Mouse (Mus musculus) limb, embryonic 15.5 days (tissue): Measurements from ENCODE around the gene Akap12. TPM values are rescaled to one million over a fixed set of nuclear protein-coding genes. Genes with fewer than 3 reads are reported as not detected.
A peak's percentile ranks its signal among the peaks of the same experiment; 100 is the strongest.

Experiments used
- ATAC-seq: fragments of 200-750 bp; cut with Nextera tagmentation; 2 replicates; pipeline ENCODE4 v1.8.0; 2017; ENCODE audit warnings: low read depth, moderate TSS enrichment; ENCODE audit not compliant: insufficient number of reproducible peaks, low FRiP score, low TSS enrichment
- H3K27ac ChIP-seq: fragments of 300-500 bp; sonication (generic); 2 replicates; pipeline ENCODE4 v1.5.1; 2015; ENCODE audit warnings: moderate library complexity, mild to moderate bottlenecking, inconsistent platforms
- H3K27me3 ChIP-seq: fragments of 300-500 bp; sonication (generic); 2 replicates; pipeline ENCODE4 v1.6.1; 2015; ENCODE audit warnings: inconsistent platforms
- H3K36me3 ChIP-seq: fragments of 300-500 bp; sonication (generic); 2 replicates; pipeline ENCODE4 v1.6.1; 2015; ENCODE audit warnings: inconsistent platforms
- H3K4me1 ChIP-seq: fragments of 300-500 bp; sonication (generic); 2 replicates; pipeline ENCODE4 v1.6.1; 2015; ENCODE audit warnings: inconsistent platforms
- H3K4me2 ChIP-seq: fragments of 300-500 bp; sonication (generic); 2 replicates; pipeline ENCODE4 v1.6.1; 2015; ENCODE audit warnings: mild to moderate bottlenecking, inconsistent platforms
- H3K4me3 ChIP-seq: fragments of 300-500 bp; sonication (generic); 2 replicates; pipeline ENCODE4 v1.5.1; 2015; ENCODE audit warnings: mild to moderate bottlenecking, inconsistent platforms
- H3K9ac ChIP-seq: fragments of 300-500 bp; sonication (generic); 2 replicates; pipeline ENCODE4 v1.6.1; 2015; ENCODE audit warnings: inconsistent platforms
- H3K9me3 ChIP-seq: fragments of 300-500 bp; sonication (generic); 2 replicates; pipeline ENCODE4 v1.6.1; 2016; ENCODE audit warnings: inconsistent platforms
- WGBS: fragments of 180-500 bp; shearing (Covaris S2); methylation state at CpG from one replicate; pipeline ENCODE4 v1.1.7; 2015; 5-methylcytosine and 5-hydroxymethylcytosine counted together
- polyA plus RNA-seq: library from polyadenylated mRNA; unstranded; fragments of >200 nt; fragmentation: Nextera tagmentation; extraction: Ambion mirVana; gene quantifications from 2 replicates; pipeline ENCODE4 v1.2.1, GENCODE M21; 2015

Gene Akap12
- polyA plus RNA-seq, 1 experiment from 2014 or later: 38.1 TPM

DNA sequence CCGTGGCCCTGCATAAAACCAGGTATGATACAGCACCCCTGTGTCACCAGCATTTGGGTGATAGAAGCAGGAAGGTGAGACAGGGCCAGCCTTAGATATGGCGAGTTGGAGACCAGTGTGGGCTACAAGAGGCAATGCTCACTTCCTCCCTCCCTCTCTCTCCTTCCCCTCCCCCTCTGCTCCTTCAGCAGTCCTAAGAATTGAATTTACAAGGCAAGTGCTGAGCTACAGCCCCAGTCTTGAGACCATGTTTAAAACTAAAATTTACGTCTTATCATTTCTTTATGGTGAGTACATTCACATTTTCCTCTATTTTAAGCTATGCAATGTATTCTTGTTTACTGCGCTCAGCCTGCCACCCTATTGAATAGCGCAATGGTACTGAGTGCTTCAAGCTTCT, 5.3 kb upstream of the Akap12 start:
- ATAC-seq: no peak
- no peak overlapping the region for H3K4me3 ChIP-seq

DNA sequence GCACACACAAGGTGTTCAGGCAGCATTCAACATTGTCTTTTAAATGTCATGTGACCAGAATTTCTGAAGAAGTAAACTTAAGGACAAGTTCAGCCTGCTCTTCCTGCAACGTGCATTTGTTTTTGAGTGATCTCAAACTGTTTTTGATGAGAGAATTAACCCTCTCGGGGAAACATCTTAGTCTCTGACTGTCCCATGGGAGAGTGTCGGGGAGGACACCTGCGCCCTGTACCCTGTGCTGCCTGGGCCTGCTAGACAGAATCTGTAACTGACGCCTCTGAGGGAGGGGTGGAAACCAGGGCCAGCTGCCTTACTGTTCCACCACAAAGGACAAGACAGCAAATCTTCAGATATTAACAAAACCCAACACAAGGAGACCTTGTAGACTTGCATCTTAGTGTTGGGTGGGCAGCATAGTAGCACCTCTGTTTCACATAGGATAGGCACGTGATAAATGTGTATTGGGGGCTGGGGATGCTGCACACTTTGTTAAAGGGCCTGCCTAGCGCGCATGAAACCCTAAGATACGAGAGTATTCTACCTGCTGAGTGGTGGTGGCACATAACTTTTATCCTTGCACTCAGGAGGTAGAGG, 4.7 kb upstream of the Akap12 start:
- Histone ChIP-seq H3K27me3 (no peaks in the 10 kb centered on the region), H3K4me2 (no peak overlapping the region), H3K27ac (no peak overlapping the region), H3K4me3 (no peak overlapping the region), H3K36me3 (no peaks in the 10 kb centered on the region), H3K9me3 (no peaks in the 10 kb centered on the region), H3K4me1 (peaks cover 7% of the 10 kb centered on the region), H3K9ac (no peak overlapping the region)
- WGBS: 76% methylated on average over 9 of the region's 9 CpGs
- ATAC-seq: no peak

More for the DNA sequence above, 5.3 kb upstream of the Akap12 start:
- H3K27me3 ChIP-seq: no peaks in the 10 kb centered on the region
- no peaks in the 10 kb centered on the region for H3K36me3 ChIP-seq
- no peak overlapping the region for H3K4me2 ChIP-seq
- H3K27ac ChIP-seq: no peak overlapping the region
- no peaks in the 10 kb centered on the region for H3K9me3 ChIP-seq
- no peak overlapping the region for H3K9ac ChIP-seq
- peaks cover 5% of the 10 kb centered on the region for H3K4me1 ChIP-seq
- WGBS: 66% methylated on average over 5 of the region's 5 CpGs

DNA sequence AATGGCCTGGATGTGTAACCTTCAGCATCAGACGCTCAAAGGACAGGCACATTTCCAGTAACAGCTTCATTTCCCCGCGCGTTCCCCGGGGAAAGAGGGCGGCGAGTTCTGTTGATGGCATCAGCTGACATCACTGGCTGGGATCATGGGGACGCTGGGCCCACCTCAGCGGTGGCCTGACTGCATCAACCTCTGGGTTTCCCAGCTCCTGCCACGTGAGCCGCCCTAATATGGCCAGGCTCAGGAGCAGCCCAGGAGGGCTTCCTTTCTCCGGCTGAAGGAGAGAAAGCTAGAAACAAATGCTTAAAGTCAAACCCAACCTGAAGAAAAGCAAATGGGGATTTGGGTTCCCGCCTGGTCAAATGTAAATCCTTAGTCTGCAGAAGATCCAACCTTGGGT, 539 bp upstream of the Akap12 start:
- Histone ChIP-seq H3K4me3 (peak overlapping the region; percentile 59), H3K9me3 (no peaks in the 10 kb centered on the region), H3K36me3 (no peaks in the 10 kb centered on the region), H3K9ac (no peak overlapping the region), H3K27me3 (peaks cover 4% of the 10 kb centered on the region; the same call in 1 of the 2 replicates), H3K27ac (no peak overlapping the region), H3K4me2 (peak overlapping the region; percentile 95), H3K4me1 (peaks cover 15% of the 10 kb centered on the region)
- 7% methylated on average over 13 of the region's 13 CpGs for WGBS
- no peak for ATAC-seq

DNA sequence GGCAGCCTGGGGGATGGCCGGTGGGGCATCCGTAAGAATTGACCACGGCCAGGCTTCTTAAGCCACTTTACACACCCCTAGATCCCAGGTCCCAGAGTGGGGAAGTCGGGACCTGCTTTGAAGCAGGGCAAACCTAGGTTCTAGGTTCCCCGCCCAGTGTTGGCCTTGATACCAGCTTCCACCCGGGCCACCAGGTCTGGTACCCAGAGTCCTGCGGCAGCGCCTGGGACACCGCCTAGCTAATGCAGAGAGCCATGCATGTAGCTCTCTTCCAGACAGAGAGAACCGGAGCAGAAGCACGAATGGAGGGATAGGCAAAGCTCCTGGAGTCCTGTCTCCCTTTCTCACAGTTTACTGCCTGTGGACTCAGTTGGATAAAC, 741 bp downstream of the Akap12 start:
- no peaks in the 10 kb centered on the region for H3K36me3 ChIP-seq
- H3K9ac ChIP-seq: peak overlapping the region; percentile 50
- peak overlapping the region; percentile 59 for H3K4me3 ChIP-seq
- H3K4me1 ChIP-seq: peaks cover 15% of the 10 kb centered on the region
- no peak for ATAC-seq
- H3K9me3 ChIP-seq: no peaks in the 10 kb centered on the region
- 3% methylated on average over 11 of the region's 11 CpGs for whole genome bisulfite sequencing
- H3K4me2 ChIP-seq: peak overlapping the region; percentile 95
- H3K27me3 ChIP-seq: peaks cover 4% of the 10 kb centered on the region; the same call in 1 of the 2 replicates
- no peak overlapping the region for H3K27ac ChIP-seq

DNA sequence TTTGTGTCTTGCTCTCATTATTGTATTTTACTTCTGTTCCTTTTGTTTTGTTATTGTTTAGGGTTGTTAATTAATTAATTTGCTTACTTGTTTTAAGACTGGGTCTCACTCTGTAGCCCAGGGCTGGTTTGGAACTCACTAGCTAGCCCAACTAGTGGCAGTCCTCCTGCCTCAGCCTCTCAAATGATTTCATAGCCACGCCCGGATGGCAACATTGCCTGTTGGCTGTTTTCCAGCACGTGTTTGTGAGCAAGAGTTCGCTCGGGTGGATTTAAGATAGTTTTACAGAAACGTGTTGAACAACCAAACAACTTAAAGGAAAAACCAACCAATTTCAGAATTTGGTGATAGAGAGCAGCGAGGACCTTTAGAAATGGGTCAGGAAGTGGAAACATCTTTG, 1.3 kb downstream of the Akap12 start:
- Histone ChIP-seq H3K4me3 (peak overlapping the region; percentile 59; the same call in 1 of the 2 replicates), H3K9me3 (no peaks in the 10 kb centered on the region), H3K9ac (no peak overlapping the region), H3K27me3 (peaks cover 4% of the 10 kb centered on the region; the same call in 1 of the 2 replicates), H3K4me1 (peaks cover 15% of the 10 kb centered on the region), H3K4me2 (0 out of 2 replicates have a peak overlapping the region, but pooled peaks have one; percentile 95), H3K27ac (no peak overlapping the region), H3K36me3 (no peaks in the 10 kb centered on the region)
- WGBS: 72% methylated on average over 7 of the region's 7 CpGs
- no peak for ATAC-seq

DNA sequence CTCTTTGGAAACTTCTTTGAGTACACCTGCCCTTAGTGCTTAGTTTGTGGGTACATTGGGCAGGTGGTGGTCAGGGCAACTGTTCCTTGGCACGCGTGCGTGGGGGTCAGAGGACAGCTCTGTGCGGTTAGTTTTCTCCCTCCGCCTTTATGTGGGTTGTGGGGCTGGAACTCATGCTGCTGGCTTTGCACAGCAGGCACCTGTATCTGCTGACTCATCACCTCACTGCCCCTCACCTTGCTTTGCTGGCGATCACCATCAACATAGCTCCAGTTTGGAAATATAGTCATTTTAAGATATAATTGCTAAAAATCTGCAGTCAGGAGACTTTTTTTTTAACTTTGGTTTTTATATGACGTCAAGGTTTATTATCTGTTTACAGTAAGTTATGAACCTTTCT, 2.0 kb downstream of the Akap12 start:
- no peak overlapping the region for H3K4me2 ChIP-seq
- WGBS: 93% methylated on average over 7 of the region's 7 CpGs

DNA sequence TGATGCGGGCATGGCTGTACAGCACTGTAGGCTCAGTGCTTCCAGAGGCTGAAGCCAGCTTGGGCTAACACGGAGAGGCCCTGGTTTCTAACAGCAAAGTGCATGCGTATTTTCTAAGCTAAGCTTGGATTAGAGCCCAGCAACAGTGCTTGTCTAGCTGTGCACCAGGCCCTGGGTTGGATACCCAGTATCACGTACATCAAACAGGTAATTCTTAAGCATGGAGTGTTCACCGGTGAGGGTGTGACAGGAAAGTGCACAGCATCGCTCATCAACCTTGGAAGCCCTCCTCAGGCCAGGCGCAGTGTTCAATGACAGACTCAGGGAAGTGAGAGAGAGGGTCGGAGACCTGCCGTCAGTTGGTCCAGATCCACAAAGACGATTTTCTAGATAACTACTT, 9.4 kb downstream of the Akap12 start:
- H3K27me3 ChIP-seq: no peaks in the 10 kb centered on the region
- H3K4me2 ChIP-seq: no peak overlapping the region
- H3K9ac ChIP-seq: no peak overlapping the region
- no peak for ATAC-seq
- H3K4me3 ChIP-seq: no peak overlapping the region
- H3K27ac ChIP-seq: no peak overlapping the region
- no peaks in the 10 kb centered on the region for H3K36me3 ChIP-seq
- no peaks in the 10 kb centered on the region for H3K9me3 ChIP-seq
- peaks cover 3% of the 10 kb centered on the region; the same call in 1 of the 2 replicates for H3K4me1 ChIP-seq
- WGBS: 87% methylated on average over 10 of the region's 10 CpGs

More for the DNA sequence above, 2.0 kb downstream of the Akap12 start:
- no peaks in the 10 kb centered on the region for H3K9me3 ChIP-seq
- no peak overlapping the region for H3K9ac ChIP-seq
- peaks cover 4% of the 10 kb centered on the region; the same call in 1 of the 2 replicates for H3K27me3 ChIP-seq
- no peak overlapping the region for H3K27ac ChIP-seq
- ATAC-seq: no peak
- no peaks in the 10 kb centered on the region for H3K36me3 ChIP-seq
- H3K4me1 ChIP-seq: peaks cover 15% of the 10 kb centered on the region
- no peak overlapping the region for H3K4me3 ChIP-seq

DNA sequence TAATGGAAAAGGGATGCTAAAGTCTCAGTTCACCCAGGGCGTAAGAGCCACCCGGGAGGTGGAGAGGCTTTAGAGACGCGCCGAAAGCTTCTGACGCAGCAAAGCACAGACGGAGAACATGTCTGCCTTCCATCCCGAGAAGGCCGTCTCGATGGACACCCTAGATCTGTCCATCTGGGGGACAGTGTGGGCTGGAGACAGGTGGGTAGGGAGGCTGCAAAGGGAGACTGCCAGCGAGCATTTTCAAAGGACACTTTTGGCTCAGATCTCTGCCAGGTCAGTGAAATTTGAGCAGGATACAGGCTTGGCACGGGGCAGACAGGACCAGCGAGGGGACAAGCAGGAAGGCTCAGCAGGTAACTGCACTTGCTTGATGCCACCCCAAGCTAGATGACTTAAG, 9.9 kb downstream of the Akap12 start:
- 85% methylated on average over 13 of the region's 13 CpGs for WGBS
- H3K4me1 ChIP-seq: peaks cover 3% of the 10 kb centered on the region; the same call in 1 of the 2 replicates
- ATAC-seq: no peak
- no peak overlapping the region for H3K4me2 ChIP-seq
- no peak overlapping the region for H3K27ac ChIP-seq
- H3K9me3 ChIP-seq: no peaks in the 10 kb centered on the region
- H3K36me3 ChIP-seq: no peaks in the 10 kb centered on the region
- no peaks in the 10 kb centered on the region for H3K27me3 ChIP-seq
- H3K4me3 ChIP-seq: no peak overlapping the region
- H3K9ac ChIP-seq: no peak overlapping the region

DNA sequence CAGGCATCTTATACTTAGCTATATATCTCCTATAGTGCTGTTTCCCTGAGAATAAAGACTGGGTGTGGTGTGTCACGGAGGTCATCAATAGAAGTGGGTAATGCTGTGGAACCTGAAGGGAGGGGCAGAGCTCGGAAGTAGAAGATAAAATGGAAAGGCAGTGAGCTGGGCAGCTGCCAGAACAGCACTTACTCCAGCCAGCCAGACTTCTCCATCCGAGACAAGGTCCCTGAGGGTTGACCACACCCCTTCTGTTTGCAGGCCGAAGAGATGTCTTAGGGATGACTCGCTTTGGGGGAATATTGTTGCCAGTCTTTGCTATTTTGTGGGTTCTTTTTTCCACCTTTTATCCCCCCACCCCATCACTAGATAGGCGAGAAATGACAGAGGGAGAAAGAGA, 11.9 kb downstream of the Akap12 start:
- Histone ChIP-seq H3K27me3 (no peaks in the 10 kb centered on the region), H3K4me2 (no peak overlapping the region), H3K4me3 (no peak overlapping the region), H3K9ac (no peak overlapping the region), H3K36me3 (no peaks in the 10 kb centered on the region), H3K9me3 (no peaks in the 10 kb centered on the region), H3K4me1 (peaks cover 3% of the 10 kb centered on the region; the same call in 1 of the 2 replicates), H3K27ac (no peak overlapping the region)
- 52% methylated on average over 6 of the region's 6 CpGs for WGBS
- ATAC-seq: no peak

DNA sequence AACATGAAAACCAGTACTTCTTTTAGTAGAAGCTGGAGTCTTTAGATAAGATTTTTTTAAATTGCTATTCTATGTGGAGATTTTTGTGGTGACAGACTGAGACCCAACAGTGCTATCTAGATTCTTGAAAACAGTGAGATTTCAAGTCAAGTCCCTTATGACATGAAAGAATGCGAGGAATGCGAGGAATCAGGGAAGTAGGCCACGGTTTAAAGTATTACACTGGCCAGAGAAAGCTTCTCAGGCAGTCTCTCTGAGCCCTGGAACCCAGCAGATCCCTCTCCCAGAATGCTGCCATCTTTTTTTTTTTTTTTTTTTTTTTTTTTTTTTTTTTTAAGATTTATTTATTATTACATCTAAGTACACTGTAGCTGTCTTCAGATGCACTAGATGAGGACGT, 16.2 kb downstream of the Akap12 start:
- no peaks in the 10 kb centered on the region for H3K36me3 ChIP-seq
- H3K27ac ChIP-seq: no peak overlapping the region
- no peak overlapping the region for H3K4me2 ChIP-seq
- H3K4me3 ChIP-seq: no peak overlapping the region
- H3K27me3 ChIP-seq: no peaks in the 10 kb centered on the region
- WGBS: 57% methylated on average over 4 of the region's 4 CpGs
- no peak for ATAC-seq
- peaks cover 5% of the 10 kb centered on the region; the same call in 1 of the 2 replicates for H3K4me1 ChIP-seq
- H3K9me3 ChIP-seq: no peaks in the 10 kb centered on the region
- no peak overlapping the region for H3K9ac ChIP-seq

DNA sequence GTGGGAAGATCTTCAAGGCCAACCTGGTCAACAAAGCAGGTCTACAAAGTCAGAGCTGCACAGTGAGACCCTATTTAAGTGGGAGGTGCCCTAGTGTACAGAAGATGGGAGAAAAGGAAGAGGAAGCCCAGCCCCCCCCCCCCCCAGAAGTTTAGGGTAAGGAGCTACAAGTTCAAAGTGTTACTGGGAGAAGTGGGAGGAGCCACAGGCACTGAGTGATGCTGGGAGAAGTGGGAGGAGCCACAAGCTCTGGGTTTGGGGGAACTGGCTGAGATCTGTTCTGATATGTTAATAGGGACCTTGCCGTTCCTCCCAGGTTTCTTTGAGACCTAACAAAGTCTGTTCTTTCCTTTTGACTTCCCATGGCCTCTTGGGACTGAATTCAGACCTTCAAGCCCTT, 18.6 kb downstream of the Akap12 start:
- Histone ChIP-seq H3K4me1 (peaks cover 9% of the 10 kb centered on the region; the same call in 1 of the 2 replicates), H3K27ac (no peak overlapping the region), H3K4me2 (no peak overlapping the region), H3K9me3 (no peaks in the 10 kb centered on the region), H3K4me3 (no peak overlapping the region), H3K27me3 (no peaks in the 10 kb centered on the region), H3K36me3 (no peaks in the 10 kb centered on the region), H3K9ac (no peak overlapping the region)
- WGBS: 83% methylated on average over 1 of the region's 1 CpGs
- ATAC-seq: no peak

DNA sequence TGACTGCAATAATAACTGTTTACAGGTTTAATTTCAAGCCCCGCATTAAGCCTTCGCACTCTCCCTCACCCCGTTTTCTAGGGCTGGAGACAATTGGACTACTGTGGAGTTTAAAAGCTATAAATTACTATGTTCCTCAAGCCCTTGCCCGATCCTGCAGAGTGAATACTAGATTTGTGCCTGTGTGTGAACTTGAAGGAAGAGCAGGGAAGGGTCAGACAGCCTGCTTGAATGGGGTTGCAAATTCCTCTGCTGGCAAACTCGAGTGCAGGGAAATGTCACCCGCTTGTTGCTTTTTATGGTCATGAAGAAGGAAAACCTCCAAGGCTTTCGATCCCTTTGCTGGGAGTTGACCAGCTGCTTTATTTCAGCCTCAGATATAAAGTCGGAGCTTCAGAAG, 19.6 kb downstream of the Akap12 start:
- no peak overlapping the region for H3K4me3 ChIP-seq
- H3K4me2 ChIP-seq: no peak overlapping the region
- no peak overlapping the region for H3K9ac ChIP-seq
- no peaks in the 10 kb centered on the region for H3K9me3 ChIP-seq
- WGBS: 38% methylated on average over 8 of the region's 8 CpGs
- H3K4me1 ChIP-seq: peaks cover 12% of the 10 kb centered on the region; the same call in 1 of the 2 replicates
- no peak overlapping the region for H3K27ac ChIP-seq
- H3K36me3 ChIP-seq: no peaks in the 10 kb centered on the region
- no peak for ATAC-seq
- no peaks in the 10 kb centered on the region for H3K27me3 ChIP-seq
